Mouse (Mus musculus): Measurements from ENCODE around the gene Olfml2a.

Gene Olfml2a

DNA sequence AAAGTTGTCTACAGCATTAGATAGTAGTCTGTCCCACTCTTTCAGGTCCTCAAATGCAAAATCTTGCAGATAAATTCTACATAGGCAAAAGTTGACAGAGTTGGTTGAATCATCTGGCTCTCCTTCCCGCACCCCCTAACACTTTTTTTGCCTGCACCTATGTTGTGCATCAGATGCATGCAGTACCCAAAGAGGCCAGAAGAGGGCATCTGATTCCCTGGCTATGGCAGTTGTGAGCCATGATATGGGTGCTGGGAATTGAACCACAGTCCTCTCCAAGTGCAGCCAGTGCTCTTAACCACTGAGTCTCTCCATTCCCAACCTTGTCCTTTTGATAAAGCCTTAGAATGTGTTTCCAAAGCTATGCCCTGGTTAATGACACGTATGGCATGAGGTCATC lies 51.7 kb downstream of the Olfml2a start:
- DNase-seq (ENCODE audit: low read depth, low spot score) = no peak

- no peak for DNase-seq (ENCODE audit: low read depth, low spot score)
These were observed 54.8 kb downstream of the Olfml2a start for GRCm38 (mm10) chr2:38986580-38986979.

DNA sequence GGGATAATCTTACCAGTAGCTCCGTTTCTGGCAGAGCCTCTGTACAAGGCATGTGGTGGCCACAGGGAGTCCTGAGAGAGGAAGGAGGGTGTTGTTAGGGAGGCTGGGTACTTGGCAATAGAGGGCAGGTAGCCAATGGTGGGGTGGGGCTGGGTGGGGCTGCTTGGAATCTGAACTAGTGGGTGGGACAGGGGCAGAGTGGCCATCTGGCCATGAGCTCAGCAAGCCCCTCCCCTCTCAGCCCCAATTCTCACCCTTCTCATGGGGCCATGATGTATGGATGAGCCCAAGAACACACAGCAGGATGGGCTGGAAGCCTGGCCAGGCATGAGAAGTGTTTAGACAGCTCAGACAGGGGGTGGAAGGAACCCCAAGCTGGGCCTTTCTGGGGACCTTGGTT lies 55.6 kb downstream of the Olfml2a start:
- no peak for DNase-seq (ENCODE audit: low read depth, low spot score)

- no peak for DNase-seq (ENCODE audit: low read depth, low spot score)
These were observed 56.2 kb downstream of the Olfml2a start for GRCm38 (mm10) chr2:38987803-38988510.

DNA sequence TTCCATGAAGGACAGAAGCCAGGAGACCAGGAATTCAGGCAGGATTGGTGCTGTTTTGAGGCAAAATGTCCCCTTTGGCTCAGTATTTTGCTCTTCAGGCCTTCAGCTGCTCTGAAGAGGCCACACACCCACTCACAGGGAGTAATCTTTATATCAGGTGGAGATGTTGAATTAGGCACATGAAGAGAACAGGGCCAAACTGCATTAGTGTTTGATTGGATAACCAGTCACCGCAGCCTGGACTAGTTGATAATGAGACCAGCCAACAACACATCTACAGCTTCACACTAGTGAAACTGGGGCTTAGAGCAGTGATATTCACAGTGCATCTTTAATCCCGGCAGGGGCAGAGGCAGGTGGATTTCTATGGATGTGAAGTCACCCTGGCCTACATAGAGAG lies 57.2 kb downstream of the Olfml2a start:
- no peak for DNase-seq (ENCODE audit: low read depth, low spot score)

DNA sequence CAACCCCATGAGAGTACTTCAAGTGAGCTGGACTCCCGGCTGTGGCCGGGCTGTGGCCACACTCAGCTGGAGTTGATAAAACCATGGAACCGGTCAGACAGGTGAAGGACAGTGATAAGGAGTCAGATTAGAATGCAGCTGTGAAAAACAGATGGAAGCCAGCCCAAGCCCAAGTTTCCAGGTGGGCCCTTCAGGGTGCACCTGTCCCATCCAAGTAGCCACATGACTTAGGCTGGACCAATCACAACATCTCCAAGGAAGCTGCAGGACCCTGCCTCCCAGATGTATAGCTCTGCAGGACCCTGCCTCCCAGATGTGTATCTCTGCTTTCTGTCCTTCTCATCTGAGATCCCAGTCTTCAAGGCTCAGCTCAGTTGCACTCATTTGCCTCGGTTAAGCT lies 60.2 kb downstream of the Olfml2a start:
- DNase-seq (ENCODE audit: low read depth, low spot score) = no peak

DNA sequence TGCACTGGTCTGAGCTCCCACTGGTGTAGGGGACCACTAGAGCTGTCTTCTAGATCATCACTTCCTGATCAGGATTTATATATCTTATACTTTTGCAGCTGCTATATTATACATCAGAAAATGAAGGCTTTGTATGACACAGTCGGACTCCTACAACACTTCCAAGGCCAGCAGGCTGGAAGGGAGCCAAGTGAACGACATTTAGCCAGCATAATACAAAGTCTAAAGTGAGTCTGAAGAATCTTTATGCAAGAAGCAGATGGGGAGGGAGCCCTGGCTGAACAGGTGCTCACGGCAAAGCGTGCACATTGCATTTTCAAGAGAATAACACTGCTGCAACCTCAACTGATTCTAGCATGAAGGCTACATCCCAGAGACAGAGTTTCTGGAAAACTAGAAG lies 60.7 kb downstream of the Olfml2a start:
- no peak for DNase-seq (ENCODE audit: low read depth, low spot score)

DNA sequence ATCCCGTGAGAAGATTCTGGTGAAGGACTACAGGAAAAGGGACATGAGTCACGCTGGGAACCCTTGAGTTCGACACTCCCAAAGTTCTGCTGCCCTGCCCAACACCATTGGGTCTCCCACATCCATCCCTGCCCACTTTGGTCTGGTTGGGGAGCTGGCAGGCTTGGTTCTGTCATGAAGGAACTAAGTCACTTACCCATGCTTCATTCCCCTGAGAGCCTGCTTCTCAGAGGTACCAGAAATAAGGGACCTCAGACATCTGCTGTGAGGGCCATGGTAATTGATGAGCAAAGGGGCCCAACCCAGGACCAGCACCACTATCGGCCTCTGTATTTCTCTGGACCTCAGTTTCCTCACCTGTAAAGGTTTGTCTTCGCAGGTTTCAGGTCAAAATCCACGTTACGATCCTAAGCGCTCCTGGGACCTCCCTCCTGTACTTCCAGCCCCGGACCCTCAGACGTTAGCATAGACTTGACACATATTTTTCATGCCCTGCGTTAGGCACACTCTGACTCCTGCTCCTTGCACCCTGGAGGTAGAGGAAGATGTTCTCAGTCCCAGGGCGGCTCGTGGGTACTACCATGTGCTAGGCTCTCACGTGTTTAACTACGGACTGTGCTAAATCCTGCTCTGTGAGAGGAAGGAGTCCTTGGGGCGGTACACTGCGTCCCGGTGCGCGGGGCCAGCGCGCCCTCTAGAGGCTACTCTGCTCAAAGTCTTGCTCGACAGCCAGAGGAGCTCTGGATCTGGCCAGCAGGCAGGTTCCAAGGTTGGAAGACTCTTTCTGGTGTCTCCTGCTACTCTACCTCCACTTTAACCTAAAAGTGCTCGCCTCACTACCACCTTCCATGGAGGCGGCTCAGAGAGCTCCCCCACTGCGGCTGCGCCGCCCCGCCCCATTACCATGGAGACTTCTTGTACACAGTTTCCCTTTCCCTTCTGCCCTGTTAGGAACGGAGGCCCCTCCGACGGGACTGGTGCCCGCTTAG lies 65.9 kb downstream of the Olfml2a start, which contains the start of gene Wdr38:
Gene Wdr38 (plus strand): TSS at position 91 of the 989 bp plus-strand sequence.
- peak; percentile 86 for DNase-seq (ENCODE audit: low read depth, low spot score)

GRCm38 (mm10) chr2:38999381-38999780 lies 67.6 kb downstream of the Olfml2a start:
- no peak for DNase-seq (ENCODE audit: low read depth, low spot score)

DNA sequence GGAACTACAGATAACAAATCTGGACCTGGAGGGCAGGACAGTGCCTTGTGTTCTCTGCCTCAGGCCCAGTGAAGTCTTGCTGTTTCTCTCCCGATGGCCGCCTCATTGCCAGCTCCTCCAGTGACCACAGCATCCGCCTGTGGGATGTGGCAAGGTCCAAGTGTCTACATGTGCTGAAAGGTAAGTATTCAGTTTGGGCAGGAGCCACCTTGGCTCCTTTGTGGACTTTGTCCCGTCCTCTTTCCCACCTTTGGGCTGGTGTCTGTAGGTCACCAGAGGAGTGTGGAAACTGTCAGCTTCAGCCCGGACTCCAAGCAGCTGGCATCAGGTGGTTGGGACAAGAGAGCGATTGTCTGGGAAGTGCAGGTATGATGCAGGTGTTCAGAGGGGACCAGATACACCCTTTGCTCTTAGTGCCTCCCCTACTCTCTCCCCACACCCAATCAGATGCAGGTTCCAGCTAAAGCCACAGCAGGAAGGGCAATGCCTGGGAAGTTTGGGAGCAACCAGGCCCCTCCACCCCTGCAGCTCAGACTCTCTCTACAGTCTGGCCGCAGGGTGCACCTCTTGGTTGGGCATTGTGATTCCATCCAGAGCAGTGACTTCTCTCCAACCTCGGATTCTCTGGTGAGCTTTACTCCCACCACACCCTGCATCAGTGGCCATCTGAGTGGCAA lies 68.3 kb downstream of the Olfml2a start:
- DNase-seq (ENCODE audit: low read depth, low spot score) = no peak

DNA sequence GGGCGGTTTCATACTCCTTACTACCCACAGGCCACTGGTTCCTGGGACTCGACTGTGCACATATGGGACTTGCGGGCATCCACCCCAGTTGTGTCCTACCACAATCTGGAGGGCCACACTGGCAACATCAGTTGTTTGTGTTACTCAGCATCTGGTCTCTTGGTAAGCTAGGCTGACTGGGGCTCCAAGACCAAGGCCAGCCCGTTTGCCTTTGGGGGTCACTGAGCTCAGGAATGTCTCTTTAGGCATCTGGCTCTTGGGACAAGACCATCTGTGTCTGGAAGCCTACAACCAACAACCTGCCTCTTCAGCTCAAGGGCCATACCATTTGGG lies 68.8 kb downstream of the Olfml2a start:
- DNase-seq (ENCODE audit: low read depth, low spot score) = no peak

DNA sequence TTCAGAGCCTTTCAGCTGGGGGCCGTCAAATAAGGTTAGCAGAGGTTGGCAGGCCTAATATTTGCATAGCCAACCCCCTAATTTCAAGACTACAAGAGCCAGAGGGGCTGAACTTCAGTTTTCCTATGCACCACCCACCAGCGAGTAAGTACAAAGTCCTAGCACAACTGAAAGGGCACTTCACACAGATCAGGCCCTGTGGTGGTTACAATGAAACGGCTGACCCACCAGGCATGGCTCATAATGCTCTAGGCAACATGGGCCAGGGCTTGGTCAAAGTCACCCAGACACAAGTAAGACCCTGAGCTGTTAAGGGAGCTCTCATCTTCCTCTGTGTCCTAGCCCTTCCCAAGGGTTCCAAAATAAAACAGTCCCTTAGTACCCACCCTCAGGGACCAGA lies 70.1 kb downstream of the Olfml2a start:
- DNase-seq (ENCODE audit: low read depth, low spot score) = no peak

DNA sequence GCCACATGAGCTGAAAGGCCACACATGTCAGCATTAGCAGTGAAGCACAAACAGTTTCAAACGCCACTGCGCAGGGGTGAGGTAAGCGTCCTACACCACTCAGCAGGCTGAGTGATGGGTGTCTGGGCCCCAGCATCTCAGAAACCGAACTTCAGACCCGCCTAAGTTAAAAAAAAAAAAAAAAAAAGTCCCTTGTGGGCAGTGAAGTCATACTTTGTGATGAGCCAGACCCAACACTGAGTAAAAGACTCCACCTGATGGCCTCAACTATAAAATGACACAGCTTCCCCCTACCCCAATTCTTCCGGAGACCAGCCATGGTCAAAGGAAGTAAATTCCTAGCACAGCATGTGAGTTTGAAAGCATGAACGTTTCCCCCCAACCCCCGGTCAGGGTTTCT lies 71.3 kb downstream of the Olfml2a start:
- no peak for DNase-seq (ENCODE audit: low read depth, low spot score)

- DNase-seq (ENCODE audit: low read depth, low spot score) = no peak
These were observed 71.7 kb downstream of the Olfml2a start for GRCm38 (mm10) chr2:39003512-39003911.

DNA sequence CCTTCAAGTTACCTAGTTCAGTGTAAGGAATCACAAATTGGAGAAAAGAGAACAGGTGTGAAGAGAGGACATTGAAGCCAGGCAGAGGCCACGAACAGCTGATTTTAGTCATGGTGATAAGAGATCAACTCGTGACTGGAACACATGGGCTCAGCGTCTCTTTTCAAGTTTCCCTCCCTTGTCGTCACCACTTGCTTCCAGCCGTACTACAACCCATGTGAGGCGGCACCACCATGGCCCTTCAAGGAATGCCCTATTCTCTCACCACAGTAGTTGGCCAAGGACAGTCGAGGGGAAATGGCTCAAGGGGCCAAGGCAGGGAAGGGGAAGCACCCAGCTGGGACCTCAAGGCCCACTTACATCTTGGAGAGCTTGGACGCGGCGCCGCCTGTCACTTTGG lies 72.6 kb downstream of the Olfml2a start:
- DNase-seq (ENCODE audit: low read depth, low spot score) = no peak

- peak; percentile 85 for DNase-seq (ENCODE audit: low read depth, low spot score)
These were observed 73.2 kb downstream of the Olfml2a start, which contains the start of gene Arpc5l for GRCm38 (mm10) chr2:39004880-39005435. Arpc5l (plus strand) TSS chr2:39005348.

GRCm38 (mm10) chr2:39005574-39006079 lies 73.8 kb downstream of the Olfml2a start, which contains the start of gene Rpl35:
Rpl35 (minus strand) TSS chr2:39005624.
- DNase-seq (ENCODE audit: low read depth, low spot score) = no peak

DNA sequence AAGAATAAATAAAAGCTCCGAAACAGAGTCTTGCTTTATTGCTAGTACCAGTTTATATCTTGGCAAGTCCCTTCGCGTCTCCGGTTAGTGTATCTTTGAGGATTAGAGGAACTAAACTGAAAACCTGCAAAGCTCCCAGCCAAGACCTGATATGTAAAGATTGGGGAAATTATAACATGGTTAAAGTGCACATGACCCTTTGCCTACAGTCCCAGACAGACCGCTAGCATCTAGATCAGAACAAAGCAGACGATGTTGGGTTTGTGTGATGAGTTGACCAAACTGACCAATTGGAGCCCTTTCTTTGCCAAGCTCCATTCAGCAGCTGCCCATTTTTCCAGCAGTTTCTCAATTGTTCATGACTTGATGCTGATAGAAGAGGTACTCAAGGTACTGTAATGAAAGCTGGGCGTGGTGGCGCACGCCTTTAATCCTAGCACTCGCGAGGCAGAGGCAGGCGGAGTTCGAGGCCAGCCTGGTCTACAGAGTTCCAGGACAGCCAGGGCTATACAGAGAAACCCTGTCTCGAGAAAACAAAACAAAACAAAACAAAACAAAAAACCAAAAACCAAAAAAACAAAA lies 74.5 kb downstream of the Olfml2a start:
- DNase-seq (ENCODE audit: low read depth, low spot score) = no peak

- peak; percentile 88 for DNase-seq (ENCODE audit: low read depth, low spot score)
These were observed 76.1 kb downstream of the Olfml2a start for GRCm38 (mm10) chr2:39007865-39008264.

GRCm38 (mm10) chr2:39008350-39008851 lies 76.6 kb downstream of the Olfml2a start:
- no peak for DNase-seq (ENCODE audit: low read depth, low spot score)

DNA sequence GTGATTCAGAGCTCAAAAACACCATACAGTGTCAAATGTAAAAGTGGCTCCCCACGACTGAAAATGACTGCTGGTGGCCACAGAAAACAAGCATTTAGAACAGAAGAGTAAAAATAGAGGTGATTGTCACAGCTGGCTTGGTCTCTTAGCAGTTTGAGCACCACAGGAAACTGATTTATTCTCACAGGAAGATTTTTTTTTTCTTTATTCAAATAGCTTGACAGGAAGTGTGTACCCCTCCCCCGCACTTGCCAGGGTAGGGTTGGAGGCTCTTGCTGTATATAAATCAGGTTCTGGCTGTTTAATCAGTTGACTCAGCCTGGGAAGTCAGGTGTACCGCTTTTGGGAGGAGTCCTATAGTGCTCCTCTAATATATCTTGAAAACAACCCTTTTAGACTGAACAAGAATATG lies 77.2 kb downstream of the Olfml2a start:
- DNase-seq (ENCODE audit: low read depth, low spot score) = no peak
